Comparison of ENCODE assay signal across 9 mouse cellular contexts in genomic region chr13:20038463-20038862, GRCm38 (mm10). TPM values are rescaled to one million over a fixed set of nuclear protein-coding genes. Genes with fewer than 3 reads are reported as not detected.
DNase-seq lines count a peak whose midpoint lies in the region; ATAC-seq and TF ChIP-seq lines count a peak whose summit lies in the region.
"Had no signal": no experiment of that assay in that cellular context is flagged by ENCODE, and none has a peak within 500 bp of the region (broad histone marks: within the 10 kb centered on the region; RNA-seq: fewer than 3 reads in every experiment).

No protein-coding gene starts in this region.

- ATAC-seq in hindbrain, embryonic 12.5 days (ENCODE audit: low FRiP score) = no peak
- peak; percentile 66 for ATAC-seq in CD4-positive, CD25-positive, alpha-beta regulatory T cell, adult 4 months
- ATAC-seq in lung, postnatal 0 days = no peak

- intact Hi-C loops in heart, postnatal 36 days (cut with DNase I) = loop anchor here (1.0 to 5.0 kb wide), 4 partner anchors 54 to 254 kb away; partner anchors contain the start of gene Elmo1

- no peak overlapping the region for H3K9ac ChIP-seq in hindbrain, embryonic 12.5 days
- H3K9ac ChIP-seq in lung, postnatal 0 days (replicated peaks; ENCODE audit: low read depth) = no peak overlapping the region
- H3K9ac ChIP-seq: embryonic facial prominence, embryonic 12.5 days had no signal

- no peak overlapping the region for H3K4me3 ChIP-seq in hindbrain, embryonic 10.5 days
- H3K4me3 ChIP-seq in hindbrain, embryonic 12.5 days = no peak overlapping the region
- H3K4me3 ChIP-seq in lung, postnatal 0 days (ENCODE audit: low read depth, low read length) = no peak overlapping the region
- H3K4me3 ChIP-seq: embryonic facial prominence, embryonic 12.5 days had no signal

- no peak; the same call in 1 of the 2 replicates for TF ChIP-seq EP300 in lung, postnatal 0 days (IDR thresholded peaks at IDR 0.05)

- no peak overlapping the region for H3K27ac ChIP-seq in hindbrain, embryonic 10.5 days
- no peak overlapping the region for H3K27ac ChIP-seq in hindbrain, embryonic 12.5 days
- no peak overlapping the region for H3K27ac ChIP-seq in lung, postnatal 0 days (ENCODE audit: low read length)
- H3K27ac ChIP-seq: embryonic facial prominence, embryonic 12.5 days had no signal

- H3K4me2 ChIP-seq in hindbrain, embryonic 12.5 days (replicated peaks) = no peak overlapping the region
- H3K4me2 ChIP-seq in lung, postnatal 0 days (replicated peaks; ENCODE audit: low read depth, low read length) = no peak overlapping the region
- H3K4me2 ChIP-seq: embryonic facial prominence, embryonic 12.5 days had no signal

- TF ChIP-seq CTCF in lung, postnatal 0 days (IDR thresholded peaks at IDR 0.05) = peak; percentile 78

- no peaks in the 10 kb centered on the region for H3K9me3 ChIP-seq in hindbrain, embryonic 10.5 days
- H3K9me3 ChIP-seq in hindbrain, embryonic 12.5 days (replicated peaks) = no peaks in the 10 kb centered on the region
- no peaks in the 10 kb centered on the region for H3K9me3 ChIP-seq in lung, postnatal 0 days (ENCODE audit: low read length)
- H3K9me3 ChIP-seq: embryonic facial prominence, embryonic 12.5 days had no signal

- H3K27me3 ChIP-seq in hindbrain, embryonic 10.5 days (ENCODE audit: insufficient read depth, poor library complexity, severe bottlenecking) = no peaks in the 10 kb centered on the region
- no peaks in the 10 kb centered on the region for H3K27me3 ChIP-seq in hindbrain, embryonic 12.5 days
- no peaks in the 10 kb centered on the region for H3K27me3 ChIP-seq in lung, postnatal 0 days (replicated peaks; ENCODE audit: insufficient read depth, low read length)
- H3K27me3 ChIP-seq: embryonic facial prominence, embryonic 12.5 days had no signal

- peaks cover 10% of the 10 kb centered on the region for H3K4me1 ChIP-seq in hindbrain, embryonic 10.5 days (replicated peaks)
- H3K4me1 ChIP-seq in hindbrain, embryonic 12.5 days = peaks cover 4% of the 10 kb centered on the region; the same call in 1 of the 2 replicates
- no peaks in the 10 kb centered on the region for H3K4me1 ChIP-seq in lung, postnatal 0 days (ENCODE audit: insufficient read depth, low read depth, low read length)
- H3K4me1 ChIP-seq: embryonic facial prominence, embryonic 12.5 days had no signal

- 38% methylated on average over 11 of the region's 11 CpGs for WGBS in hindbrain, embryonic 10.5 days
- 39% methylated on average over 11 of the region's 11 CpGs for WGBS in hindbrain, embryonic 12.5 days
- WGBS in lung, postnatal 0 days = 23% methylated on average over 11 of the region's 11 CpGs

- peak; percentile 19 for DNase-seq in hindbrain, embryonic 10.5 days (ENCODE audit: low spot score)
- DNase-seq in adrenal gland, postnatal 14 days = peak; percentile 57
- peak; percentile 28 to 57 for DNase-seq in heart, postnatal 36 days
- DNase-seq in lung, postnatal 0 days (ENCODE audit: low spot score) = peak; percentile 79
- peak; percentile 56 for DNase-seq in thymus, postnatal 14 days
- DNase-seq in urinary bladder, adult 18-20 months (ENCODE audit: low spot score in 2 of 2) = no peak

- H3K36me3 ChIP-seq in hindbrain, embryonic 10.5 days = no peaks in the 10 kb centered on the region
- H3K36me3 ChIP-seq in hindbrain, embryonic 12.5 days = no peaks in the 10 kb centered on the region
- H3K36me3 ChIP-seq in lung, postnatal 0 days (ENCODE audit: insufficient read depth, low read length) = no peaks in the 10 kb centered on the region
- H3K36me3 ChIP-seq: embryonic facial prominence, embryonic 12.5 days had no signal

RNA-seq across cellular contexts. Expression of gene Elmo1, which starts 51.9 kb away (rescaled TPM):
- 12.5 and 19.2 TPM in 2 replicates for polyA plus RNA-seq in hindbrain, embryonic 10.5 days (2016; fragmentation: Nextera tagmentation; extraction: Ambion mirVana)
- polyA plus RNA-seq in hindbrain, embryonic 12.5 days (2016; fragmentation: Nextera tagmentation; extraction: Ambion mirVana) = 28.9 and 33.3 TPM in 2 replicates
- polyA plus RNA-seq in CD4-positive, CD25-positive, alpha-beta regulatory T cell, adult 4 months (2017; shearing (Covaris generic)) = 100 to 1,000 TPM; 100 to 111 TPM
- total RNA-seq in adrenal gland, postnatal 14 days (2021) = 19.2 and 30.8 TPM in 2 replicates
- total RNA-seq in heart, postnatal 36 days (2021) = 10 to 100 TPM in 1 of 2 experiments, 1 to 10 TPM in 1; 8.5 to 11.2 TPM
- 20.8 and 21.9 TPM in 2 replicates for polyA plus RNA-seq in lung, postnatal 0 days (2015; fragmentation: Nextera tagmentation; extraction: Ambion mirVana)

Comparison
In these comparisons a context has a peak if more than half of its experiments do, and no peak if none do; other contexts are left out.
1. DNase-seq: peak in hindbrain, embryonic 10.5 days (single experiment), adrenal gland, postnatal 14 days (single experiment), heart, postnatal 36 days (2 of 2), lung, postnatal 0 days (single experiment) and thymus, postnatal 14 days (single experiment); none in urinary bladder, adult 18-20 months (0 of 2).